Mouse (Mus musculus): ENCODE measurements around the gene Cep112.

GRCm38 (mm10) chr11:108842765-108843164 lies 417.8 kb downstream of the Cep112 start:
- no peak for TF ChIP-seq MAFK (IDR thresholded peaks at IDR 0.05; ENCODE audit: insufficient read depth, low read depth, low read length)
- no peak for TF ChIP-seq ZC3H11A (IDR thresholded peaks at IDR 0.05; ENCODE audit: borderline replicate concordance, low read depth, low read length)
- no peak for TF ChIP-seq CHD2 (IDR thresholded peaks at IDR 0.05; ENCODE audit: low read depth, low read length)
- no peak for TF ChIP-seq HCFC1 (IDR thresholded peaks at IDR 0.05; ENCODE audit: borderline replicate concordance, insufficient read depth, low read length)

Measured in ES-E14 (cell line).